Mouse (Mus musculus) kidney, postnatal 0 days (tissue): ENCODE measurements around the gene Gtdc1. TPM values are rescaled to one million over a fixed set of nuclear protein-coding genes. Genes with fewer than 3 reads are reported as not detected.

Experiments
- ATAC-seq: fragments of 200-750 bp; cut with Nextera tagmentation; replicated peaks from 2 replicates; pipeline ENCODE4 v1.8.0; 2017; ENCODE audit warnings: low read depth, moderate number of reproducible peaks, moderate TSS enrichment, moderate library complexity; ENCODE audit not compliant: low FRiP score
- DNase-seq: peaks from one replicate; pipeline ENCODE4 v3.0.0-alpha.2; 2016; ENCODE audit warnings: low spot score
- H3K27ac ChIP-seq: fragments of 300-500 bp; sonication (generic); 2 replicates; pipeline ENCODE4 v1.5.1; 2014; ENCODE audit warnings: mild to moderate bottlenecking
- H3K27me3 ChIP-seq: fragments of 300-500 bp; sonication (generic); 2 replicates; pipeline ENCODE4 v1.6.1; 2014; ENCODE audit warnings: low read length, mixed read lengths; ENCODE audit not compliant: insufficient read depth
- H3K36me3 ChIP-seq: fragments of 300-500 bp; sonication (generic); 2 replicates; pipeline ENCODE4 v1.6.1; 2014; ENCODE audit warnings: low read length, mixed read lengths; ENCODE audit not compliant: insufficient read depth
- H3K4me1 ChIP-seq: fragments of 300-500 bp; sonication (generic); replicated peaks from 2 replicates; pipeline ENCODE4 v1.6.1; 2014; ENCODE audit warnings: antibody characterized with exemption, low read length, mixed read lengths; ENCODE audit not compliant: insufficient read depth
- H3K4me2 ChIP-seq: fragments of 300-500 bp; sonication (generic); 2 replicates; pipeline ENCODE4 v1.6.1; 2014; ENCODE audit warnings: mild to moderate bottlenecking, low read length, moderate library complexity, mixed read lengths
- H3K4me3 ChIP-seq: fragments of 300-500 bp; sonication (generic); replicated peaks from 2 replicates; pipeline ENCODE4 v1.5.1; 2014; ENCODE audit warnings: low read depth, low read length
- H3K9ac ChIP-seq: fragments of 300-500 bp; sonication (generic); 2 replicates; pipeline ENCODE4 v1.6.1; 2014; ENCODE audit warnings: low read depth, low read length
- H3K9me3 ChIP-seq: fragments of 300-500 bp; sonication (generic); replicated peaks from 2 replicates; pipeline ENCODE4 v1.6.1; 2016; ENCODE audit warnings: low read length, inconsistent platforms, mixed read lengths
- CTCF ChIP-seq: IDR thresholded peaks from 2 replicates; pipeline ENCODE4 v1.5.1; 2016; ENCODE audit warnings: antibody characterized with exemption, low read depth, mild to moderate bottlenecking, moderate library complexity
- WGBS: fragments of 180-500 bp; shearing (Covaris S2); extraction: QIAGEN DNeasy Blood & Tissue Kit; methylation state at CpG from one replicate; pipeline ENCODE4 v1.1.7; 2014; 5-methylcytosine and 5-hydroxymethylcytosine counted together
- polyA plus RNA-seq: library from polyadenylated mRNA; unstranded; fragments of >200 nt; fragmentation: Nextera tagmentation; extraction: Ambion mirVana; gene quantifications from 2 replicates; pipeline ENCODE4 v1.2.1, GENCODE M21; 2015

The Gtdc1 gene
- polyA plus RNA-seq, 1 experiment from 2014 or later = 10.4 TPM

GRCm38 (mm10) chr2:44638157-44638556 lies 289.3 kb downstream of the Gtdc1 start:
- DNase-seq (no peak), ATAC-seq (no peak)
- Histone ChIP-seq H3K4me1 (no peaks in the 10 kb centered on the region), H3K27me3 (no peaks in the 10 kb centered on the region), H3K27ac (no peak overlapping the region), H3K36me3 (no peaks in the 10 kb centered on the region), H3K9ac (no peak overlapping the region), H3K4me3 (no peak overlapping the region), H3K4me2 (no peak overlapping the region), H3K9me3 (no peaks in the 10 kb centered on the region)
- WGBS = 88% methylated on average over 4 of the region's 4 CpGs
- no peak for TF ChIP-seq CTCF

GRCm38 (mm10) chr2:44633971-44634370 lies 293.5 kb downstream of the Gtdc1 start:
- Histone ChIP-seq H3K4me2 (no peak overlapping the region), H3K4me3 (no peak overlapping the region), H3K4me1 (no peaks in the 10 kb centered on the region), H3K36me3 (no peaks in the 10 kb centered on the region), H3K27ac (no peak overlapping the region), H3K9me3 (no peaks in the 10 kb centered on the region), H3K9ac (no peak overlapping the region), H3K27me3 (no peaks in the 10 kb centered on the region)
- ATAC-seq (no peak), DNase-seq (no peak)
- TF ChIP-seq CTCF = no peak
- 85% methylated on average over 8 of the region's 8 CpGs for WGBS

GRCm38 (mm10) chr2:44633064-44633463 lies 294.4 kb downstream of the Gtdc1 start:
- Histone ChIP-seq H3K36me3 (no peaks in the 10 kb centered on the region), H3K27ac (no peak overlapping the region), H3K4me2 (no peak overlapping the region), H3K4me1 (no peaks in the 10 kb centered on the region), H3K9ac (no peak overlapping the region), H3K27me3 (no peaks in the 10 kb centered on the region), H3K9me3 (no peaks in the 10 kb centered on the region), H3K4me3 (no peak overlapping the region)
- WGBS = 86% methylated on average over 5 of the region's 5 CpGs
- DNase-seq (no peak), ATAC-seq (no peak)
- TF ChIP-seq CTCF = no peak

- H3K27ac ChIP-seq = no peak overlapping the region
- no peaks in the 10 kb centered on the region for H3K4me1 ChIP-seq
- no peak overlapping the region for H3K9ac ChIP-seq
- no peaks in the 10 kb centered on the region for H3K9me3 ChIP-seq
- H3K4me3 ChIP-seq = no peak overlapping the region
- no peak for TF ChIP-seq CTCF
- WGBS = 68% methylated on average over 10 of the region's 10 CpGs
- DNase-seq = no peak
- H3K4me2 ChIP-seq = no peak overlapping the region
- H3K36me3 ChIP-seq = no peaks in the 10 kb centered on the region
- H3K27me3 ChIP-seq = no peaks in the 10 kb centered on the region
- no peak for ATAC-seq
Measured at GRCm38 (mm10) chr2:44632584-44632983, 294.9 kb downstream of the Gtdc1 start.

- H3K9me3 ChIP-seq = no peaks in the 10 kb centered on the region
- H3K4me3 ChIP-seq = no peak overlapping the region
- 51% methylated on average over 3 of the region's 3 CpGs for WGBS
- DNase-seq = no peak
- no peak overlapping the region for H3K27ac ChIP-seq
- no peaks in the 10 kb centered on the region for H3K27me3 ChIP-seq
- no peaks in the 10 kb centered on the region for H3K4me1 ChIP-seq
- H3K4me2 ChIP-seq = no peak overlapping the region
- no peak for ATAC-seq
- H3K36me3 ChIP-seq = no peaks in the 10 kb centered on the region
- TF ChIP-seq CTCF = no peak
- no peak overlapping the region for H3K9ac ChIP-seq
Measured at GRCm38 (mm10) chr2:44631064-44631463, 296.4 kb downstream of the Gtdc1 start.

- TF ChIP-seq CTCF = no peak
- no peaks in the 10 kb centered on the region for H3K36me3 ChIP-seq
- H3K4me2 ChIP-seq = no peak overlapping the region
- H3K4me1 ChIP-seq = no peaks in the 10 kb centered on the region
- no peak overlapping the region for H3K27ac ChIP-seq
- no peak overlapping the region for H3K4me3 ChIP-seq
- 87% methylated on average over 1 of the region's 1 CpGs for whole genome bisulfite sequencing
- no peak for ATAC-seq
- H3K9me3 ChIP-seq = no peaks in the 10 kb centered on the region
- DNase-seq = no peak
- no peak overlapping the region for H3K9ac ChIP-seq
- H3K27me3 ChIP-seq = no peaks in the 10 kb centered on the region
Measured at GRCm38 (mm10) chr2:44628778-44629177, 298.7 kb downstream of the Gtdc1 start.

- ATAC-seq (no peak), DNase-seq (no peak)
- H3K9ac ChIP-seq = no peak overlapping the region
- no peaks in the 10 kb centered on the region for H3K27me3 ChIP-seq
- no peak overlapping the region for H3K4me2 ChIP-seq
- WGBS = 65% methylated on average over 3 of the region's 3 CpGs
- no peaks in the 10 kb centered on the region for H3K36me3 ChIP-seq
- H3K9me3 ChIP-seq = no peaks in the 10 kb centered on the region
- TF ChIP-seq CTCF = no peak
- no peak overlapping the region for H3K4me3 ChIP-seq
- H3K27ac ChIP-seq = no peak overlapping the region
- H3K4me1 ChIP-seq = no peaks in the 10 kb centered on the region
Measured at GRCm38 (mm10) chr2:44625154-44625553, 302.3 kb downstream of the Gtdc1 start.
